Mouse (Mus musculus): Measurements from ENCODE around the gene Hadha.

GRCm38 (mm10) chr5:30098260-30098659 lies 56.7 kb downstream of the Hadha start:
- TF ChIP-seq CTCF (IDR thresholded peaks at IDR 0.05; ENCODE audit: low read depth), result no peak
- TF ChIP-seq EP300 (IDR thresholded peaks at IDR 0.05; ENCODE audit: low read depth), result no peak
